In genomic region chr8:125955671-125956070, GRCm38 (mm10) we compare ENCODE assay signal across 8 mouse cellular contexts. TPM values are rescaled to one million over a fixed set of nuclear protein-coding genes. Genes with fewer than 3 reads are reported as not detected.
A peak's percentile ranks its signal among the peaks of the same experiment; 100 is the strongest.
DNase-seq lines count a peak whose midpoint lies in the region; ATAC-seq lines count a peak whose summit lies in the region.

No protein-coding gene starts in this region.

- intact Hi-C loops in heart, postnatal 25 days (cut with DNase I): no loop called here

- ATAC-seq in heart, embryonic 11.5 days (replicated peaks; ENCODE audit: insufficient number of reproducible peaks, low FRiP score, low TSS enrichment): no peak
- ATAC-seq in forebrain, embryonic 14.5 days: 0 out of 2 replicates have a peak, but pooled peaks have one; percentile 15
- ATAC-seq in midbrain, embryonic 12.5 days (ENCODE audit: low FRiP score, low read depth): no peak
- no peak for ATAC-seq in megakaryocyte, adult 5-6 weeks (ENCODE audit: poor library complexity, severe bottlenecking)

- H3K9me3 ChIP-seq in heart, embryonic 11.5 days (replicated peaks; ENCODE audit: control insufficient read depth, low read length): peaks cover 2% of the 10 kb centered on the region; the same call in 1 of the 2 replicates
- peaks cover 2% of the 10 kb centered on the region; the same call in 1 of the 2 replicates for H3K9me3 ChIP-seq in forebrain, embryonic 14.5 days (replicated peaks; ENCODE audit: control insufficient read depth, low read length)
- H3K9me3 ChIP-seq in midbrain, embryonic 12.5 days: no peaks in the 10 kb centered on the region

- no peaks in the 10 kb centered on the region for H3K4me1 ChIP-seq in heart, embryonic 11.5 days (ENCODE audit: control insufficient read depth, insufficient read depth, low read length)
- H3K4me1 ChIP-seq in forebrain, embryonic 14.5 days (ENCODE audit: control insufficient read depth, insufficient read depth, low read length): no peaks in the 10 kb centered on the region
- H3K4me1 ChIP-seq in midbrain, embryonic 12.5 days: no peaks in the 10 kb centered on the region

- H3K27me3 ChIP-seq in heart, embryonic 11.5 days (ENCODE audit: control insufficient read depth, insufficient read depth, low read length): no peaks in the 10 kb centered on the region; the same call in 1 of the 2 replicates
- no peaks in the 10 kb centered on the region for H3K27me3 ChIP-seq in forebrain, embryonic 14.5 days (replicated peaks; ENCODE audit: control insufficient read depth, insufficient read depth, low read length)
- peaks cover 44% of the 10 kb centered on the region for H3K27me3 ChIP-seq in midbrain, embryonic 12.5 days

- DNase-seq in heart, postnatal 25 days (ENCODE audit: low spot score): no peak
- peak; percentile 64 for DNase-seq in A20 (ENCODE audit: low read depth, low spot score)
- peak; percentile 86 for DNase-seq in brain, adult 2 months (ENCODE audit: low read depth, low spot score)
- DNase-seq in forebrain, embryonic 14.5 days (ENCODE audit: low spot score): peak; percentile 73
- DNase-seq in layer of hippocampus, postnatal 14 days (ENCODE audit: low spot score in 2 of 2): peak; percentile 65 to 73

- peak overlapping the region; percentile 19; the same call in 1 of the 2 replicates for H3K4me2 ChIP-seq in heart, embryonic 11.5 days
- no peak overlapping the region for H3K4me2 ChIP-seq in forebrain, embryonic 14.5 days (ENCODE audit: low read length)
- H3K4me2 ChIP-seq in midbrain, embryonic 12.5 days (replicated peaks): peak overlapping the region; percentile 18; the same call in 1 of the 2 replicates

- H3K27ac ChIP-seq in heart, embryonic 11.5 days (ENCODE audit: low read depth, low read length): no peak overlapping the region
- H3K27ac ChIP-seq in forebrain, embryonic 14.5 days (ENCODE audit: low read depth, low read length): no peak overlapping the region
- H3K27ac ChIP-seq in midbrain, embryonic 12.5 days (replicated peaks): no peak overlapping the region

- H3K36me3 ChIP-seq in heart, embryonic 11.5 days (ENCODE audit: control insufficient read depth, insufficient read depth, low read length): no peaks in the 10 kb centered on the region
- no peaks in the 10 kb centered on the region for H3K36me3 ChIP-seq in forebrain, embryonic 14.5 days (ENCODE audit: control insufficient read depth, insufficient read depth, low read length)
- H3K36me3 ChIP-seq in midbrain, embryonic 12.5 days: no peaks in the 10 kb centered on the region

- no peak overlapping the region for H3K9ac ChIP-seq in heart, embryonic 11.5 days (ENCODE audit: low read depth, low read length)
- H3K9ac ChIP-seq in forebrain, embryonic 14.5 days (ENCODE audit: low read length): no peak overlapping the region
- H3K9ac ChIP-seq in midbrain, embryonic 12.5 days (replicated peaks): no peak overlapping the region

- WGBS in heart, embryonic 11.5 days (ENCODE audit: insufficient replicate concordance): 13% methylated on average over 11 of the region's 11 CpGs
- WGBS in forebrain, embryonic 14.5 days: 11% methylated on average over 11 of the region's 11 CpGs
- 15% methylated on average over 11 of the region's 11 CpGs for WGBS in midbrain, embryonic 12.5 days

- H3K4me3 ChIP-seq in heart, embryonic 11.5 days (ENCODE audit: low read depth, low read length): no peak overlapping the region
- no peak overlapping the region for H3K4me3 ChIP-seq in forebrain, embryonic 14.5 days (ENCODE audit: low read depth, low read length)
- H3K4me3 ChIP-seq in midbrain, embryonic 12.5 days: no peak overlapping the region

RNA-seq across cellular contexts. Expression of gene Kcnk1, which starts 39.3 kb away (rescaled TPM):
- polyA plus RNA-seq in heart, embryonic 11.5 days (2014; fragmentation: Nextera tagmentation; extraction: Ambion mirVana): 2.3 and 4.0 TPM in 2 replicates
- total RNA-seq in heart, postnatal 25 days (2021): under 1 TPM in 1 of 2 experiments, not detected in 1; 0.18 TPM
- polyA plus RNA-seq in forebrain, embryonic 14.5 days (2014; fragmentation: Nextera tagmentation; extraction: Ambion mirVana): 11.9 and 16.1 TPM in 2 replicates
- total RNA-seq in layer of hippocampus, postnatal 14 days (2021): 10 to 100 TPM; 82.8 to 86.9 TPM
- 4.3 and 5.1 TPM in 2 replicates for polyA plus RNA-seq in midbrain, embryonic 12.5 days (2016; fragmentation: Nextera tagmentation; extraction: Ambion mirVana)
- total RNA-seq in megakaryocyte, adult 5-6 weeks (2015): 0.13 and 0.46 TPM in 2 replicates
- total RNA-seq in megakaryocyte, adult 5-6 weeks (2017): 0.77 TPM in 1 of 2 replicates, not detected in the other

RNA-seq across cellular contexts. Expression of gene Map3k21, which starts 45.4 kb away (rescaled TPM):
- polyA plus RNA-seq in heart, embryonic 11.5 days (2014; fragmentation: Nextera tagmentation; extraction: Ambion mirVana): 0.06 and 0.10 TPM in 2 replicates
- total RNA-seq in heart, postnatal 25 days (2021): under 1 TPM; 0.60 to 0.73 TPM
- 0.17 and 0.35 TPM in 2 replicates for polyA plus RNA-seq in forebrain, embryonic 14.5 days (2014; fragmentation: Nextera tagmentation; extraction: Ambion mirVana)
- total RNA-seq in layer of hippocampus, postnatal 14 days (2021): 1 to 10 TPM; 1.7 TPM
- polyA plus RNA-seq in midbrain, embryonic 12.5 days (2016; fragmentation: Nextera tagmentation; extraction: Ambion mirVana): 0.13 and 0.17 TPM in 2 replicates
- not detected in 2 replicates for total RNA-seq in megakaryocyte, adult 5-6 weeks (2015)
- total RNA-seq in megakaryocyte, adult 5-6 weeks (2017): not detected in 2 replicates

RNA-seq across cellular contexts. Expression of gene Pcnx2, which starts 57.6 kb away (rescaled TPM):
- 0.06 and 0.27 TPM in 2 replicates for polyA plus RNA-seq in heart, embryonic 11.5 days (2014; fragmentation: Nextera tagmentation; extraction: Ambion mirVana)
- total RNA-seq in heart, postnatal 25 days (2021): under 1 TPM; 0.44 to 0.50 TPM
- polyA plus RNA-seq in forebrain, embryonic 14.5 days (2014; fragmentation: Nextera tagmentation; extraction: Ambion mirVana): 2.6 and 3.5 TPM in 2 replicates
- total RNA-seq in layer of hippocampus, postnatal 14 days (2021): 10 to 100 TPM; 56.1 to 65.9 TPM
- polyA plus RNA-seq in midbrain, embryonic 12.5 days (2016; fragmentation: Nextera tagmentation; extraction: Ambion mirVana): 0.76 and 1.4 TPM in 2 replicates
- not detected in 2 replicates for total RNA-seq in megakaryocyte, adult 5-6 weeks (2015)
- not detected in 2 replicates for total RNA-seq in megakaryocyte, adult 5-6 weeks (2017)

Comparison
In these comparisons a context has a peak if more than half of its experiments do, and no peak if none do; other contexts are left out.
1. RNA of gene Kcnk1, which starts 39.3 kb away (total RNA-seq): 82.8 to 86.9 TPM in layer of hippocampus, postnatal 14 days; 0.18 TPM in heart, postnatal 25 days and 0.13 to 0.77 TPM in megakaryocyte, adult 5-6 weeks; every median in the first group is over 10 times any median in the second.
2. RNA of gene Pcnx2, which starts 57.6 kb away (total RNA-seq): 56.1 to 65.9 TPM in layer of hippocampus, postnatal 14 days; 0.44 to 0.50 TPM in heart, postnatal 25 days and not detected in megakaryocyte, adult 5-6 weeks; every median in the first group is over 10 times any median in the second.